Mouse (Mus musculus) stomach, embryonic 14.5 days (tissue): ENCODE data around the gene Clec16a. TPM values are rescaled to one million over a fixed set of nuclear protein-coding genes. Genes with fewer than 3 reads are reported as not detected.

Experiments used
- ATAC-seq: fragments of 200-750 bp; cut with Nextera tagmentation; 2 replicates; pipeline ENCODE4 v1.8.0; 2017; ENCODE audit warnings: low read depth, moderate TSS enrichment; ENCODE audit not compliant: insufficient number of reproducible peaks, insufficient read depth, low FRiP score
- H3K27ac ChIP-seq: fragments of 300-500 bp; sonication (generic); 2 replicates; pipeline ENCODE4 v1.5.1; 2014; ENCODE audit warnings: mild to moderate bottlenecking, low read length, moderate library complexity, mixed read lengths
- H3K27me3 ChIP-seq: fragments of 300-500 bp; sonication (generic); 2 replicates; pipeline ENCODE4 v1.6.1; 2014; ENCODE audit warnings: low read length, control low read depth, mixed read lengths; ENCODE audit not compliant: control insufficient read depth, insufficient read depth
- H3K36me3 ChIP-seq: fragments of 300-500 bp; sonication (generic); 2 replicates; pipeline ENCODE4 v1.6.1; 2014; ENCODE audit warnings: mild to moderate bottlenecking, control low read depth, low read length, moderate library complexity, mixed read lengths; ENCODE audit not compliant: control insufficient read depth, insufficient read depth
- H3K4me1 ChIP-seq: fragments of 300-500 bp; sonication (generic); 2 replicates; pipeline ENCODE4 v1.6.1; 2014; ENCODE audit warnings: low read length, control low read depth, mixed read lengths; ENCODE audit not compliant: control insufficient read depth, insufficient read depth
- H3K4me2 ChIP-seq: fragments of 300-500 bp; sonication (generic); replicated peaks from 2 replicates; pipeline ENCODE4 v1.6.1; 2014; ENCODE audit warnings: low read depth, low read length, control low read depth
- H3K4me3 ChIP-seq: fragments of 300-500 bp; sonication (generic); 2 replicates; pipeline ENCODE4 v1.5.1; 2014; ENCODE audit warnings: low read depth, low read length, control low read depth
- H3K9ac ChIP-seq: fragments of 300-500 bp; sonication (generic); replicated peaks from 2 replicates; pipeline ENCODE4 v1.6.1; 2014; ENCODE audit warnings: low read depth, mild to moderate bottlenecking, control low read depth, low read length, moderate library complexity, mixed read lengths
- H3K9me3 ChIP-seq: fragments of 300-500 bp; sonication (generic); 2 replicates; pipeline ENCODE4 v1.6.1; 2016; ENCODE audit warnings: low read depth, low read length, control low read depth; ENCODE audit not compliant: control insufficient read depth
- WGBS: fragments of 180-500 bp; shearing (Covaris S2); extraction: QIAGEN DNeasy Blood & Tissue Kit; methylation state at CpG from one replicate; pipeline ENCODE4 v1.1.7; 2014; 5-methylcytosine and 5-hydroxymethylcytosine counted together
- polyA plus RNA-seq: library from polyadenylated mRNA; unstranded; fragments of >200 nt; fragmentation: Nextera tagmentation; extraction: Ambion mirVana; gene quantifications from 2 replicates; pipeline ENCODE4 v1.2.1, GENCODE M21; 2014

The Clec16a gene
- polyA plus RNA-seq, 1 experiment from 2014 or later = 38.9 TPM

DNA sequence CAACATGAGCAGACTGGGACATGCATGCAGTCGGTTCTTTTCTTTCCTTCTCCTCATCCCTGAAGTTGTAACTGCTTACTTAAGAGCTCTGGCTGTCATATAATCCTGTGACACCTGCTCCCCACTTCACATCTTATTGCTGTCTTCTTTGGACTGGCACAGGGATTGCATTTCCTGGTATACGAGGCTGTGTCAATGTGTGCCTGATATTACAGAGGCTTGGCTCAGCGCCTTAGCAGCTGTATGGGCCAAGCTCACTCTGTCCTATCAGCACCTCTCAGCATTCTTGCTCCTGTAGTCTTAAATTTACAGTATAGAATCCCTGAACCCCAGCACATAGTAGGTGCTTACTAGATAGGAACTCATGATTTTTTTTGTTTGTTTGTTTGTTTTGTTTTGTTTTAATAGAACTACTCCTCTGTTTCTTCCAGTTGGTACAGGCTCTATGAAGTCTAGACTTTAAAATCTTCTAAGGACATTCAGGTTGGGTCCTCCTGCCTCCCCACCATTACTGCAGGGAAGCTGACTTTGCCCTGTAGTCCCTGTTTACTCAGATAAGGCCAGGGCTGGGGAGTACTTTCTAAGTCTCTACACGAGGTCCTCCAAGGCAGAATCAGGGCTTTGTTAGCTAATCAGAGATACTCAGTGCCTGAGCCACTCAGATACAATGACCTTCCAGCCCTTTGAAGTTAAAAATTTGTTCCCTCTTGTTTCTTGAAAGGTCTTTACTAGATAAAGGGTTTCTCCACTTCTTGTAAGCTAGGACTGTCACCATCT lies 97.9 kb downstream of the Clec16a start:
- H3K36me3 ChIP-seq = no peaks in the 10 kb centered on the region
- H3K4me3 ChIP-seq = no peak overlapping the region
- peaks cover 5% of the 10 kb centered on the region; the same call in 1 of the 2 replicates for H3K4me1 ChIP-seq
- no peak overlapping the region for H3K27ac ChIP-seq
- 54% methylated on average over 4 of the region's 4 CpGs for WGBS
- H3K9me3 ChIP-seq = no peaks in the 10 kb centered on the region
- H3K4me2 ChIP-seq = no peak overlapping the region
- no peaks in the 10 kb centered on the region for H3K27me3 ChIP-seq
- H3K9ac ChIP-seq = no peak overlapping the region
- 0 out of 2 replicates have a peak, but pooled peaks have one; percentile 30 for ATAC-seq

- Histone ChIP-seq H3K9me3 (no peaks in the 10 kb centered on the region), H3K4me2 (no peak overlapping the region), H3K4me3 (no peak overlapping the region), H3K9ac (no peak overlapping the region), H3K27ac (no peak overlapping the region), H3K36me3 (no peaks in the 10 kb centered on the region), H3K27me3 (no peaks in the 10 kb centered on the region), H3K4me1 (peaks cover 2% of the 10 kb centered on the region; the same call in 1 of the 2 replicates)
- ATAC-seq = no peak
Observed at GRCm38 (mm10) chr16:10644238-10644637, 99.1 kb downstream of the Clec16a start.

- no peaks in the 10 kb centered on the region for H3K9me3 ChIP-seq
- H3K4me3 ChIP-seq = no peak overlapping the region
- no peaks in the 10 kb centered on the region; the same call in 1 of the 2 replicates for H3K4me1 ChIP-seq
- 88% methylated on average over 8 of the region's 8 CpGs for WGBS
- no peaks in the 10 kb centered on the region for H3K27me3 ChIP-seq
- ATAC-seq = no peak
- no peak overlapping the region for H3K9ac ChIP-seq
- no peak overlapping the region for H3K27ac ChIP-seq
- no peaks in the 10 kb centered on the region for H3K36me3 ChIP-seq
- H3K4me2 ChIP-seq = no peak overlapping the region
Observed at GRCm38 (mm10) chr16:10644731-10645130, 99.6 kb downstream of the Clec16a start.

DNA sequence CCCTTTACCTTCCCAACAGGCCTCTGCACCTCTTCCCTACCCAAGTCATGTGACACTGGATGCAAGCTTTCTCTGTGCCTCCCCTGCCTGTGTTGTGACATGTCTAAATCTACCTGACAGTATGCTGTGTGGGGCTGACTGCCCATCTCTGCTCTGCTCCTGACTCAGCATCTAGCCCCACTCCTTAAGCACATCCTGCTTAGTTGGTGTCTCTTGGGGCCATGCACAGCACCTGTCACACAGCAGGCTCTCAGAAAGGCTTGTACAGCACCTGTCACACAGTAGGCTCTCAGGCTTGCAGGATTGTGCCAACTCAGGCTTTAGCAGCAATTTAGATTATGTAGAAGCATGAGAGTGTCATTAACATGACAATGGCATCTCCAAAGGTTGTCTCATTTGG lies 106.7 kb downstream of the Clec16a start:
- H3K27me3 ChIP-seq = no peaks in the 10 kb centered on the region

DNA sequence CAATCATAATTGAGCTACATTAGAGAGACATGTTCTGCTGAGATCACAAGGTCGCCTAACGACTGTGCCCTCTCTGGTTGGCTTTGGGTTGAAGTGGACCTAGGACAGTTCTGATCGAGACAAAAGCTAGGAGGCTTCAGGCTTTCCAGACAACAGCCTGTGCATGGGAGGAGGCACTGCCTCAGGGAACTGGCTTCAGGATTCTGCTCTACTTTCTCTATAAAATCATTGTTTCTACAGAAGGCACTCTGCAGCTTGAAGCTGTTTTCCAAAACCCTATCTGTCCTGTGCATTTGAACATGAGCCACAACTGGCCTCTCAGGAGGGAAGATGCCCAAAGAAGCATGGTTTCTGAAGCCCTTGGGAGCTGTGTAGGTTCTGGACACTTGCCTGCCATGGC lies 107.8 kb downstream of the Clec16a start:
- Histone ChIP-seq H3K36me3 (no peaks in the 10 kb centered on the region), H3K9ac (no peak overlapping the region), H3K9me3 (no peaks in the 10 kb centered on the region), H3K4me3 (no peak overlapping the region), H3K27ac (no peak overlapping the region), H3K4me2 (no peak overlapping the region), H3K27me3 (no peaks in the 10 kb centered on the region), H3K4me1 (peaks cover 16% of the 10 kb centered on the region; the same call in 1 of the 2 replicates)
- ATAC-seq = no peak
- 75% methylated on average over 3 of the region's 3 CpGs for WGBS

More for the DNA sequence above, 106.7 kb downstream of the Clec16a start:
- no peak overlapping the region for H3K4me2 ChIP-seq
- H3K27ac ChIP-seq = no peak overlapping the region
- no peak for ATAC-seq
- H3K9ac ChIP-seq = no peak overlapping the region
- peaks cover 13% of the 10 kb centered on the region; the same call in 1 of the 2 replicates for H3K4me1 ChIP-seq
- H3K4me3 ChIP-seq = no peak overlapping the region
- H3K9me3 ChIP-seq = no peaks in the 10 kb centered on the region
- H3K36me3 ChIP-seq = no peaks in the 10 kb centered on the region

DNA sequence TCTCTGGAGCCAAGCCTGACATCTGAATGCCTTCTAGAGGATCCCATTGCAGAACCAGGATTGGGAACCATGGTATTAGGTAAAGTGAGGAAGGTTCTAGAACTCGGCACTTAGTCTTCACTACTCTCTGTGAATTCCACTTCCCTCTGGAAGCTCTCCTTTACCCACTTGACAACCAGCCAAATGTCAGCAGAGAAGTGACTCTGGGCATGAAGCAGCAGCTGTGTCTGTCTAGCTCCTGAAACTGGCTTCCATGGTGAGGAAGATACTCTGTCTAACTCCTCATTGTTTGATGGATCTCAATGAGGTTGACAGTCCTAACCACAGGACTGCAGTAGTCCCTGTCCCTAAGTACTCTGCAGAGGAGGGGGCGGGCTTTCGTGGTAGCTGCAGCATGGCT lies 110.1 kb downstream of the Clec16a start:
- Histone ChIP-seq H3K4me1 (peaks cover 23% of the 10 kb centered on the region), H3K9ac (no peak overlapping the region), H3K4me2 (no peak overlapping the region), H3K9me3 (no peaks in the 10 kb centered on the region), H3K27ac (no peak overlapping the region), H3K4me3 (no peak overlapping the region), H3K27me3 (no peaks in the 10 kb centered on the region), H3K36me3 (no peaks in the 10 kb centered on the region)
- ATAC-seq = no peak
- 80% methylated on average over 3 of the region's 3 CpGs for WGBS

DNA sequence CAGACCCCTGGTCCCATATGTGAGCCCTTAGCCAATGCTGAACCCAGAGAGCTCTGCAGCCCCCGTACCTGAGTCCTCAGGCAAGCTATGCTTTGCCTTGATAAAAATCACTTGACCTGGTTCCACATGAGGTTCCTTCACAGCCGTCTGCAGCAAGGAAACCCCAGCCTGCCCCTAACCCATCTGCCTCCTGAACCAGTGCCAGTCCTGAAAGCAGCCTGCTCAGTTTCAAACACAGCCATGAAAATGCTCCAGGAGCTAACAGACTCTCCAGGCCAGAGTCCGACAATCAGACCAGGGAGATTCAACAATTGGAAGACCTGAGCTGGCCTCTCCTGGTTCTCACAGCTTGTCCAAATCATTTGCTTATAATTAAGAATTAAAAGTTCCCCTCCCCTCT lies 110.8 kb downstream of the Clec16a start:
- 40% methylated on average over 3 of the region's 3 CpGs for WGBS
- Histone ChIP-seq H3K36me3 (no peaks in the 10 kb centered on the region), H3K27me3 (no peaks in the 10 kb centered on the region), H3K4me3 (no peak overlapping the region), H3K4me1 (peaks cover 30% of the 10 kb centered on the region), H3K9me3 (no peaks in the 10 kb centered on the region), H3K4me2 (no peak overlapping the region), H3K27ac (peak overlapping the region; percentile 61; the same call in 1 of the 2 replicates), H3K9ac (no peak overlapping the region)
- ATAC-seq = no peak

- Histone ChIP-seq H3K4me3 (no peak overlapping the region), H3K9ac (no peak overlapping the region), H3K27me3 (no peaks in the 10 kb centered on the region), H3K9me3 (no peaks in the 10 kb centered on the region), H3K36me3 (no peaks in the 10 kb centered on the region), H3K4me2 (no peak overlapping the region), H3K27ac (peak overlapping the region; percentile 61; the same call in 1 of the 2 replicates), H3K4me1 (peaks cover 34% of the 10 kb centered on the region)
- ATAC-seq = no peak
- 26% methylated on average over 2 of the region's 2 CpGs for WGBS
Observed at GRCm38 (mm10) chr16:10656461-10656860, 111.3 kb downstream of the Clec16a start.

DNA sequence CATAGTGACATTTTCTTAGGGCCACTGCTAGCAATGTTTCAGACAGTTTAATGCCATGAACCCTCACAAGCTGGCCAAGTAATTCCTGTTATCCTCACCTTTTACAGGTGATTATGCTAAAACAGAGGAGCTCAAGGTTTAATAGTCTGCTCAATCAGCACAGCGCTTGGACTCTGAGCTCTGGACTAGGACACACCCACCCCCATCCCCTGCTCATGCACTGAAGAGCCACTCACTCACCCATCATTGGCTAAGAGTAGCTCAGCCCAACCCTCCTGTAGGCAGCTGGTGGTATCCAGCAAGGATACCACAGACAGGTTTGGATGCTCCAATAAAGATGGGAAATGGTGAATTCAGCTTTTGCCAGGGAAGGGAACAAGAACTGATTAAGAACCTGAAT lies 111.8 kb downstream of the Clec16a start:
- Histone ChIP-seq H3K9me3 (no peaks in the 10 kb centered on the region), H3K27ac (no peak overlapping the region), H3K27me3 (no peaks in the 10 kb centered on the region), H3K36me3 (no peaks in the 10 kb centered on the region), H3K4me3 (no peak overlapping the region), H3K4me2 (no peak overlapping the region), H3K4me1 (peaks cover 34% of the 10 kb centered on the region), H3K9ac (no peak overlapping the region)
- WGBS = 71% methylated on average over 1 of the region's 1 CpGs
- no peak for ATAC-seq
